Mouse (Mus musculus) cerebellum, adult 8-10 months (tissue): ENCODE data around the gene Tsc22d4.
A peak's percentile ranks its signal among the peaks of the same experiment; 100 is the strongest.

Experiments used
- DNase-seq: peaks from one replicate; pipeline ENCODE4 v3.0.0; 2022

Gene Tsc22d4

GRCm38 (mm10) chr5:137770709-137771108 is 25.2 kb downstream of the Tsc22d4 start:
- no peak for DNase-seq

- no peak for DNase-seq
Measured at GRCm38 (mm10) chr5:137772755-137773154, 27.2 kb downstream of the Tsc22d4 start.

- no peak for DNase-seq
Measured at GRCm38 (mm10) chr5:137775587-137776290, 30.2 kb downstream of the Tsc22d4 start.

GRCm38 (mm10) chr5:137776408-137776918 is 30.9 kb downstream of the Tsc22d4 start:
- DNase-seq: no peak

GRCm38 (mm10) chr5:137777267-137777845 is 31.8 kb downstream of the Tsc22d4 start:
- no peak for DNase-seq

GRCm38 (mm10) chr5:137778635-137779034 is 33.1 kb downstream of the Tsc22d4 start, which contains the start of gene Ppp1r35:
Gene Ppp1r35 (plus strand): TSS chr5:137778849.
- DNase-seq: peak; percentile 97

GRCm38 (mm10) chr5:137779053-137779933 is 33.8 kb downstream of the Tsc22d4 start:
- no peak for DNase-seq

GRCm38 (mm10) chr5:137781661-137782060 is 36.1 kb downstream of the Tsc22d4 start:
- no peak for DNase-seq

GRCm38 (mm10) chr5:137782776-137783522 is 37.4 kb downstream of the Tsc22d4 start:
- DNase-seq: no peak

GRCm38 (mm10) chr5:137783901-137784540 is 38.5 kb downstream of the Tsc22d4 start:
- no peak for DNase-seq

- DNase-seq: no peak
Measured at GRCm38 (mm10) chr5:137784546-137784945, 39.0 kb downstream of the Tsc22d4 start.

GRCm38 (mm10) chr5:137785164-137786031 is 39.9 kb downstream of the Tsc22d4 start:
- DNase-seq: no peak

- peak; percentile 99 for DNase-seq
Measured at GRCm38 (mm10) chr5:137786109-137786942, 40.8 kb downstream of the Tsc22d4 start.

- peak; percentile 97 for DNase-seq
Measured at GRCm38 (mm10) chr5:137787151-137787928, 41.8 kb downstream of the Tsc22d4 start, which contains the start of the genes Mepce and Zcwpw1. Gene Mepce (minus strand): TSS chr5:137787655. Gene Zcwpw1 (plus strand): TSS chr5:137787798.

- DNase-seq: peak; percentile 61
Measured at GRCm38 (mm10) chr5:137788171-137788570, 42.6 kb downstream of the Tsc22d4 start.

GRCm38 (mm10) chr5:137788946-137789531 is 43.5 kb downstream of the Tsc22d4 start:
- no peak for DNase-seq

GRCm38 (mm10) chr5:137791553-137791952 is 46.0 kb downstream of the Tsc22d4 start:
- DNase-seq: no peak

- no peak for DNase-seq
Measured at GRCm38 (mm10) chr5:137796606-137797005, 51.1 kb downstream of the Tsc22d4 start.

GRCm38 (mm10) chr5:137800917-137801316 is 55.4 kb downstream of the Tsc22d4 start:
- no peak for DNase-seq
